Mouse (Mus musculus) heart, embryonic 14.5 days (tissue): ENCODE measurements around the gene Nwd2. TPM values are rescaled to one million over a fixed set of nuclear protein-coding genes. Genes with fewer than 3 reads are reported as not detected.
A peak's percentile ranks its signal among the peaks of the same experiment; 100 is the strongest.

Experiments
- ATAC-seq: fragments of 200-750 bp; cut with Nextera tagmentation; 2 replicates; pipeline ENCODE4 v1.8.0; 2017; ENCODE audit warnings: low read depth, moderate TSS enrichment; ENCODE audit not compliant: insufficient number of reproducible peaks, insufficient read depth, low FRiP score
- H3K27ac ChIP-seq, 2 experiments: fragments of 200-500 bp in 1 of 2; fragments of 300-500 bp in 1 of 2; sonication (generic) in 1 of 2; replicated peaks in 1 of 2; 2 replicates each; pipeline ENCODE4 v1.5.1; 2012 to 2014; ENCODE audit warnings: low read depth in 2 of 2, low read length in 2 of 2, control low read depth in 1 of 2, mild to moderate bottlenecking in 1 of 2, mixed read lengths in 1 of 2; ENCODE audit not compliant: control insufficient read depth in 1 of 2, insufficient read depth in 1 of 2
- H3K27me3 ChIP-seq: fragments of 300-500 bp; sonication (generic); 2 replicates; pipeline ENCODE4 v1.6.1; 2014; ENCODE audit warnings: mild to moderate bottlenecking, low read length, control low read depth; ENCODE audit not compliant: control insufficient read depth, insufficient read depth
- H3K36me3 ChIP-seq: fragments of 300-500 bp; sonication (generic); 2 replicates; pipeline ENCODE4 v1.6.1; 2014; ENCODE audit warnings: mild to moderate bottlenecking, control low read depth, low read length, mixed read lengths; ENCODE audit not compliant: control insufficient read depth, insufficient read depth
- H3K4me1 ChIP-seq, 2 experiments: fragments of 200-500 bp in 1 of 2; fragments of 300-500 bp in 1 of 2; sonication (generic) in 1 of 2; 2 replicates each; pipeline ENCODE4 v1.6.1; 2012 to 2014; ENCODE audit warnings: low read length in 2 of 2, control low read depth in 1 of 2, mixed read lengths in 1 of 2; ENCODE audit not compliant: control insufficient read depth in 2 of 2, insufficient read depth in 2 of 2
- H3K4me2 ChIP-seq: fragments of 300-500 bp; sonication (generic); 2 replicates; pipeline ENCODE4 v1.6.1; 2014; ENCODE audit warnings: mild to moderate bottlenecking, low read length
- H3K4me3 ChIP-seq, 2 experiments: fragments of 200-500 bp in 1 of 2; fragments of 300-500 bp in 1 of 2; sonication (generic) in 1 of 2; 2 replicates each; pipeline ENCODE4 v1.5.1; 2012 to 2014; ENCODE audit warnings: low read length in 2 of 2, mild to moderate bottlenecking in 2 of 2, control low read depth in 1 of 2, low read depth in 1 of 2, moderate library complexity in 1 of 2; ENCODE audit not compliant: control insufficient read depth in 1 of 2, insufficient read depth in 1 of 2
- H3K9ac ChIP-seq: fragments of 300-500 bp; sonication (generic); 2 replicates; pipeline ENCODE4 v1.6.1; 2014; ENCODE audit warnings: mild to moderate bottlenecking, low read length
- H3K9me3 ChIP-seq: fragments of 300-500 bp; sonication (generic); 2 replicates; pipeline ENCODE4 v1.6.1; 2016; ENCODE audit warnings: low read length, control low read depth; ENCODE audit not compliant: control insufficient read depth
- WGBS: fragments of 180-500 bp; shearing (Covaris S2); extraction: QIAGEN DNeasy Blood & Tissue Kit; methylation state at CpG from one replicate; pipeline ENCODE4 v1.1.7; 2014; 5-methylcytosine and 5-hydroxymethylcytosine counted together
- polyA plus RNA-seq: library from polyadenylated mRNA; unstranded; fragments of >200 nt; fragmentation: Nextera tagmentation; extraction: Ambion mirVana; gene quantifications from 2 replicates; pipeline ENCODE4 v1.2.1, GENCODE M21; 2014

The Nwd2 gene
- polyA plus RNA-seq = 0.20 TPM in 1 of 2 replicates, not detected in the other

DNA sequence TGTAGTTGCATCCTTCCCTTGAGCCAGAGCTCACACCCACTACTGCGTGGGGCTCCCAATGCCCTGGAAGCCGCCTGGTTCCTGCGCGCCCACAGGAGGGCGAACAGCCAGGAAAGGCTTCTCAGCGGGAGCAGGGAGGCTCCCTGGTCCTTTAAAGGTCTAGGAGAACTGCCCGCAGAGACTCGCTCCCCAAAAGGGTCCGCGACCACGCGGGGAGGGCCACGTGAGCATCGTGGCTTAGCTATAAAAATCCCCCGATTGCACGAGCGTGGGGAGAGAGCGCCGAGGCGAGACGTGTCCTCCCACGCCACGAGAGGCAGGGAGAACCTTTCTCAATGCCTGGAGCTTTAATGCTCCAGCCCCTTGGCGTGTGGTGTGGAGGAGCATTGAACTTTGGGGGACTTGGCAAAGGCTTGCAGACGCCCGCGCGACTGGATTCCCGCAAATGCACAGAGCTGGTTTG is at the start of gene Nwd2:
Gene Nwd2, plus strand, starts transcription at position 33 of the 463 bp plus-strand sequence.
- no peak for ATAC-seq
- Histone ChIP-seq H3K9me3 (no peaks in the 10 kb centered on the region), H3K4me2 (peak within 1 kb of the TSS; percentile 79), H3K27me3 (peaks cover 56% of the 10 kb centered on the region), H3K27ac (no peak within 1 kb of the TSS), H3K4me1 (peaks cover 4 to 10% of the 10 kb centered on the region in 2 experiments; a peak in 2 of 4 replicates), H3K9ac (0 out of 2 replicates have a peak within 1 kb of the TSS, but pooled peaks have one; percentile 21), H3K4me3 (peak within 1 kb of the TSS; percentile 44), H3K36me3 (no peaks in the 10 kb centered on the region)
- 2% methylated on average over 29 of the region's 29 CpGs for WGBS

DNA sequence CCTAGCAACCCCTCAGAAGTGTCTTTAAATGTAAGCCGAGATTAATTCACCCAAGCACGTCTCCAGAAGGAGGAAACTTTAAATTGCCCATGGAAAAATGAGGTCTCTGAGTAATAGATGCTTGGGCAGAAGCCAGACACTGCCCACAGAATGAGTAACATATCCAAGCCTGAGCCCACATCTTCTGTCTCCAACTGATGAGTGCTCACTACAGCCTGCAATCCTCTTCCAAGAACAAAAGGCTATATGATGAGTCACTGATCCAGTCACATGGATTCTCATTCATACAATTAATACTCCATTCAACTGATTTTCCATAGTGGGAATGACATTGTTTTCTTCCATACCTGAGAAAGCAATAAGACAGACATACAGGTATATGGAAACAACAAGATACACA is 41.5 kb upstream of the Nwd2 start:
- no peak for ATAC-seq
- Histone ChIP-seq H3K9me3 (no peaks in the 10 kb centered on the region), H3K9ac (no peak overlapping the region), H3K27ac (no peak overlapping the region), H3K36me3 (no peaks in the 10 kb centered on the region), H3K27me3 (no peaks in the 10 kb centered on the region), H3K4me3 (no peak overlapping the region), H3K4me1 (no peaks in the 10 kb centered on the region), H3K4me2 (no peak overlapping the region)
- WGBS = 66% methylated on average over 2 of the region's 2 CpGs

DNA sequence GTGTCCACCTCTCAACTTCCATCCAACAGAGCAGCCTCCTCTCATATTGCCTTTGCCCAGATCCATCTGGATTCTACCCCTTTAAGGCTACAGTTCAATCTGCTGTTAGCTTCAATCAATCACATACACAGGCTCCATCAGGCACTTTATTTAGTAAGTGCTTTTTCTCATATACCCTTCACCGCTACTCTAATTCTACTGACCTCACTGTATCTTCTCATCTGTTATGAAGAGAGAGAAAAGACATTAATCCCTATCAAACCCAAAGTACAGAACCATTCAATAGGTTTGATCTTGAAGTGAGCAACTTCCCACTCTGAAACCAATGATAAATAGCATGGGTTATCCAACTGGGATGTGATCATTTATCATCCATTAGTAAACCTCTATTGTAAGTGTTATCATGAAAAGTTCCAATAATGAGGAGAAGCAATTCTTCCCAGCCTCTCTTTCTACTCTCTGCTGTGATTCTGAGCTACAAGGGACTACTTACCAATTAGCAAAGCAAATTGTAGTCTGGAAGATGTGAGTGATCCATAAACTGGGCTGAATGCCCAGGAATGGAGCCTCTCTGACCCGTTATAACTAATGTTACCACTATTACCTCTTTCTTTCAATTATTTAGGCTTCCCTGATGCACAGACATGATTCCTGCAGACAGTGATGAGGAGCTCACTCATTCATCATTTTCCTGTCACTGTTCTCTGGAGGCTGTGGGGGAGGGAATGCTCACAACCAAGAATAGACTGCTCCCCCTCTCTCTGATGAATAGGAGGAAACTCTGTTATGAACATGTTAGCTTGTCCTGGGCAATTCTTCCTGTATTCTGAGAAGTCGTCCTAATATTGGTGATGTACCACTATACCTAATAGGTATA is 31.9 kb upstream of the Nwd2 start:
- Histone ChIP-seq H3K4me3 (no peak overlapping the region), H3K27me3 (no peaks in the 10 kb centered on the region), H3K9me3 (no peaks in the 10 kb centered on the region), H3K4me2 (no peak overlapping the region), H3K9ac (no peak overlapping the region), H3K27ac (no peak overlapping the region), H3K4me1 (no peaks in the 10 kb centered on the region), H3K36me3 (no peaks in the 10 kb centered on the region)
- ATAC-seq = no peak
- WGBS = 61% methylated on average over 3 of the region's 3 CpGs

DNA sequence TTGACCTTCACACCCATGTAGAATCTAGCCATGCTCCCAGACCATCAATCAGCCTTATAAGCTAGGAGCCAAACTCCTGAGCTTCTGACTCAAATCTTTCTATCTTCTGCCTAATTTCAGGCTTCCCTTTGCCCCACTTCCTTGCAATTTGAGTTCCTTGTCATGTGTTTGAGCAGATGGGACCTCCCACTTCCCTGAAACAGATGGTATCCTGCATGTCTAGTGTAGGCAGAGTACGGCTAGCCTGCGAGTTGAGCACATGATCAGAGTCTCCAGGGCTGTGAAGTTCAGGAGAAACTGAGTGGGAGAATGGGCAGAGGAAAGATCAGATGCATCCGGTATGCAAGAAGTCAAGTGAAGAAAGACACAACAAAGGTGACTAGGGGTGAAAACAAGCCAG is 24.8 kb upstream of the Nwd2 start:
- no peaks in the 10 kb centered on the region for H3K27me3 ChIP-seq
- no peak for ATAC-seq
- H3K9me3 ChIP-seq = no peaks in the 10 kb centered on the region
- no peak overlapping the region for H3K9ac ChIP-seq
- H3K4me3 ChIP-seq = no peak overlapping the region
- 77% methylated on average over 3 of the region's 3 CpGs for WGBS
- H3K36me3 ChIP-seq = no peaks in the 10 kb centered on the region
- no peaks in the 10 kb centered on the region for H3K4me1 ChIP-seq
- no peak overlapping the region for H3K27ac ChIP-seq
- H3K4me2 ChIP-seq = no peak overlapping the region

DNA sequence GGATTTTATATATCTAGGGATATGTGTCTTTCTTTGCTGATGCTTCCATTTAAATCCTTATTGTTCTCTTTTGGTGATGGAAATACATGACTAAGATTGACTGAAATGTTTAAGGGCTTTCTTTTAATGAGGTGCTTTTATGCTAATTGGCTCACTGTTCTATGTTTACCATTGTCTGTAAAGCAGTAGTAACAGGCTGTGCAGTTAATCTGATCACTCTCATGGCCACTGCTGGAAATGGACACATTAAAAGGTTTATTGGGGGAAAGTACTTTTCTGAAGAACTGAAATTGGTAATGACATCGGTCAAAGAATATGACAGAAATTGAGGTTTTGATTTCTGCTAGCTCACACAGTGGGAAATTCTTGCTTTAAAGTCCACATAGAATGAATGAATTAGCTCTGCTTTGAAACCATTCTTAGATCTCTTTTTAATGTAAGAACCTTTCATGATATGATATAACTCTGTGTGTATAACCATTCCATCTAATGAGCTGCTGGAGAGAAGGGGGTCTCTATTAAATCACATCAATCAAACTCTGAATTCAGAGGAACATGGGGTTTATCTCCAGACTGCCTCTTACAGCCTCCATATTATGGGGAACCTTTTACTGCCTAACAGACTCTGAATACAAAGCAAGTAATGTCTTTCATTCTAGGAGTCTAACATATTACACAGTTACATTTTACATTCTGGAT is 20.9 kb upstream of the Nwd2 start:
- ATAC-seq = no peak

DNA sequence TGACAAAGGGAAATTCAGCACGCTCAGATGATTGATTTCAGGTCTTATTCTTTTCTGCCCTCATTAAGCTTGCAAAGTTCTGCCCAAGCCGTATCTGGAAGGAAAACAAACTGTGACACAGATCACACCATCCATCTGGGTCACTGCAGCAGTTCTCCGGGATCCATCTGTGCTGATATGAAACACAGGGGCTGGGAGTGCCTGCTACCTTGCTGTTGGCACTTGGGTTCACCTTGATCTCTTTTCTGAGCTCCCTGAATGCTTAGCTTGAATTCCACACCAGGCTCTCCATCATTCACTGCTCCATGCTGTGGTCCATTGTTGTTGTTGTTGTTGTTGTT is 20.4 kb upstream of the Nwd2 start:
- WGBS = 70% methylated on average over 3 of the region's 3 CpGs
- Histone ChIP-seq H3K27ac (no peak overlapping the region), H3K27me3 (no peaks in the 10 kb centered on the region), H3K9me3 (no peaks in the 10 kb centered on the region), H3K4me3 (no peak overlapping the region), H3K36me3 (no peaks in the 10 kb centered on the region), H3K9ac (no peak overlapping the region), H3K4me1 (no peaks in the 10 kb centered on the region), H3K4me2 (no peak overlapping the region)
- ATAC-seq = no peak

More for the DNA sequence above, 20.9 kb upstream of the Nwd2 start:
- H3K4me3 ChIP-seq = no peak overlapping the region
- no peak overlapping the region for H3K4me2 ChIP-seq
- no peaks in the 10 kb centered on the region for H3K36me3 ChIP-seq
- no peaks in the 10 kb centered on the region for H3K4me1 ChIP-seq
- no peak overlapping the region for H3K27ac ChIP-seq
- no peaks in the 10 kb centered on the region for H3K9me3 ChIP-seq
- WGBS = 84% methylated on average over 1 of the region's 1 CpGs
- H3K9ac ChIP-seq = no peak overlapping the region
- no peaks in the 10 kb centered on the region for H3K27me3 ChIP-seq

DNA sequence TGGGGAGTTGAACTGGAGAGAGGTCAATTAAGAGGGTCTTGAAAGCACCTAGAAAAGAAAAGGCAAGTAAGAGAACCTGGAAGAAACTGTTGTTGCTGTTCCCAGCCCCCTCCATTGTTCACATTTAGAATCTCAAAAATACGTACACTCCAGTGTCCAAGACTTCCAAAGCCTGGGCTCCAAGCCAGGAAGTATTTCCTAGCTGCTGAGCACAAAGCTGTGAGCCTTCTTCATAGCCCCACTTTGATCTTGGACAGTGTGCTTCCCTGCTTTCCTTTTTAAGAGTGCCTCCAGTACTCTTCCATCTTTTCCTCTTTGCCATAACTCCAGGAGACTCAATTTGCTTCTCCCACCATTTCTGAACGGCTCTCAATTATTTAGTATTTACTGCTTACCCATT is 14.3 kb upstream of the Nwd2 start:
- WGBS = 50% methylated on average over 2 of the region's 2 CpGs
- Histone ChIP-seq H3K4me3 (no peak overlapping the region), H3K27ac (no peak overlapping the region), H3K9me3 (no peaks in the 10 kb centered on the region), H3K4me2 (no peak overlapping the region), H3K36me3 (no peaks in the 10 kb centered on the region), H3K4me1 (no peaks in the 10 kb centered on the region), H3K9ac (no peak overlapping the region), H3K27me3 (no peaks in the 10 kb centered on the region)
- no peak for ATAC-seq
